Mouse (Mus musculus) frontal cortex, adult 2 months (tissue): Measurements from ENCODE around the gene Prkrip1. TPM values are rescaled to one million over a fixed set of nuclear protein-coding genes. Genes with fewer than 3 reads are reported as not detected.
"Not testable (repeated sequence)": the region's sequence is repeated elsewhere in the genome, so short reads cannot be mapped to it uniquely, and the experiment has no call there.

Experiments used
- DNase-seq, 2 experiments: peaks; one replicate each; pipeline ENCODE4 v3.0.0; 2022; ENCODE audit warnings: low spot score in 1 of 2; ENCODE audit errors: extremely low spot score in 1 of 2
- polyA plus RNA-seq: library from polyadenylated mRNA; depleted of rRNA; stranded (reverse); fragments of >200 nt; gene quantifications from 2 replicates; pipeline ENCODE4 v1.2.3, GENCODE M21; 2012

Prkrip1 gene
- polyA plus RNA-seq, 1 experiment = 38.4 TPM

- no peak for DNase-seq
Observed at GRCm38 (mm10) chr5:136167296-136167695, 31.5 kb downstream of the Prkrip1 start.

GRCm38 (mm10) chr5:136165246-136165645 lies 33.5 kb downstream of the Prkrip1 start:
- no peak for DNase-seq

DNA sequence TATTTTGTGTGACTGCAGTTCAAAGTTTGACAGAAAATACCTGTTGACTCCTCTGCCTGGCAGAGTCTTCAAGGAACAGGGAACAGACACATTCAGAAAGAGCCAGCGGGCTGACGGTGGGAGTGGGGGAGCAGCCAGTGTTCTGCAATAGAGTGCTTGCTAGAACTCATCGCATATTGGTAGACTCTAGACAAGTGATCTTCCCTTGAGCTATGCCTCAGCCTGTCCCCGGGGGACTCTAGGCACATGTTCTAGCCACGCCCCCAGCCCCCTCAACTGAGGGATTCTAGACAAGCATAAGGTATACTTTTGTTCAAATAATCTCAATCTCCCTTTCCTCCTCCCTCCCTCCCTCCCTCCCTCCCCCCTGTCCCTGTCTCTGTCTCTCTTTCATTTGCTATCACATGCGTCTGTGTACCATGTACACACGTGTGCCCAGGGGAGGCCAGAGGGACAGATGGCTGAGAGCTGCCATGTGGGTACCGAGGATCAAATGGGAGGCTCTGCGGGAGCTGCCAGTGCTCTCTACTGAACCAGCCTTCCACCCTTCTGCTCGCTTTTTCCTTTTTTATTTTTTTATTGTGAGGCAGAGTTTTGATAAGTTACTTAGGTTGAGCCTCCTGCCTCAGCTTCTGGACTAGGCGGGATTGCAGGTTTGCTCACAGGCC lies 34.8 kb downstream of the Prkrip1 start:
- no peak for DNase-seq

DNA sequence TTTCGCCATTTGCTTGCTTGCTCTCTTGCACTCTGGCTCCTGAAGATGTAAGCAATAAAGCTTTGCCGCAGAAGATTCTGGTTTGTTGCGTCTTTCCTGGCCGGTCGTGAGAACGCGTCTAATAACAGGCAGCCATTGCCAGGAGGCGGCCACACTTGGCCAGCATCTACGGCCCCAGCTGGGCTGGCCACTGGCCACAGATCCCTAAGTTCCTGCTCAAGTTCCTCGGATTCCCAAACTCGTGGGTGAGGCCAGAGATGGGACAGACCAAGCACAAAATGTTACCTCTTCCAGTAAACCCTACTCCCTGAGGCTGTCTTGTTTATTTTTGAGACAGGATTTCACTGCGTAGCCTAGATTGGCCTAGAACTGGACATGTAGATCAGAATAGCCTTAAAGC lies 38.7 kb downstream of the Prkrip1 start:
- DNase-seq = not testable (repeated sequence)

DNA sequence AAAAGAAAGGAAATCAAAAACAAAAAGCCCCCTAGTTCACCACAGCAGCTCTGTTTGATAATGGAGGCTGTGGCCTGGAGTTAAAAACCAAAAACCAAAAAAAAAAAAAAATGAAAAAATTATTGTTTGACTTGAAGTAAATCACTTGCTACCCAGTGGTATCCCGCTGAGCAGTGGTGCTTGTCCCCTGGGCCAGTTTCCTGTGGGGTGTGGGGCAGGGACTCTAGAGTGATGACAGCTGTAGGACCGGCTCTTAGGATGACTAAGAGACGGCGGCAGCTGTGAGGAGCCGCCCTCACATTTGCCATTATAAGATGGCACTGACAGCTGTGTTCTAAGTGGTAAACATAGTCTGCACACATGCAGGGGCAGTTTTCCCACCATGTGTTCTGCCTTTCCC lies 43.4 kb downstream of the Prkrip1 start:
- no peak for DNase-seq

- DNase-seq = no peak
Observed at GRCm38 (mm10) chr5:136152365-136152764, 46.4 kb downstream of the Prkrip1 start.

DNA sequence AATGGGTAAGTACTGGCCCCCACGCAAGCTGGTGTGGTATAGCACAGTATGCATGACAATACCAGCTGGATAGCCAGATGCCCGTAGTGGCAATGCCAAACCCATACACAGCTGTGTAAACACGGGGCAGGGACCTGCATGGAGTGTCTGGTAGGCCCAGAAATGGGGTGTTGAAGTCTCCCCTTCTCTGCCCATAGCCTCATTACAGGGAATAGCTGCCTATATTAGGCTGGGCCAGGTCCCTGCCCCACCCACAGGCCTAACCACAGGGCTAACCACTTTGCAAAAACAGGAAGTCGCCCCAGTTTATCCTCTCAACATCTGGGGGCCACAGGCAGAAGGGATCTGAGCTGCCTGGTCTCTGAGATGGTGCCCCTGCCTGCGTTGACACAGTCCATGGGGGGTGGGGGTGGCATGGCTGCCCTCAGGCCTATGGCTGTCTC lies 49.6 kb downstream of the Prkrip1 start:
- DNase-seq = not testable (repeated sequence)

DNA sequence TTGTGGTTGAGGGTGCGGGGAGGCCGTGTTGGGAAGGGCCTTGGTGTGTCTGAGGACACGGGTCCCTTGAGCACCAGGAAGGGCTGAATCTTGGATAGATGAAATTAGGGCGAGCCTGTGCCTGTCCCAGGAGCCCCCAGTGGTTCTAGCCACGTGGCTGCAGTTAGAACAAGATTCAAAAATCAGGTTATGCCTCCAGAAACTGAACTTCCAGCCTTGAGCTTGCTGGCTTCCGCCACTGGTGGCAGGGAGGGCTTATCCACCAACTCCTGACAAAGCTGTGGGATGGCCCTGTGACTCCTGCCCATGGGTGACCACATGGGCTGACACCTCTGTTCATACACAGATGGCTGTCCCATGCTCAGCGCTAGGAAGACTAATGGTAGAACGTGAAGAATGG lies 51.1 kb downstream of the Prkrip1 start:
- no peak for DNase-seq

DNA sequence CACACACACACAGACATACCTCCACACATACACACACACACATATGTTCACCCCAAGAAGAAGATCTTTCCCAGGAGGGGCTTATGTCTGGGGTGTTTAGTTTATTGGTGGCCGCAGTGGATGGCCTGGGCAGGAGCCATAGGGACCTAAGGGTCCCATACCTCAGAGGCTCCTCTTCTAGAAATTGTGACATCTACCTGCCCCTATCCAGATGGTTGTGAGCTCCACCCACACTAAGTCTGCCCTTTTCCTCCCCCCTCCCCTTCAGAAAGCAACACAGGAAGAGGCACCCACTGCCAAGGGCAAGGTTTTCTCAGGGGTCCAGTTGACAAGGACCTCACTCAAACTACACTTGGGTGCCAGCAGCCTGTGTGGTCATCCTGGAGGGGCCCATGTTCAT lies 51.8 kb downstream of the Prkrip1 start:
- no peak for DNase-seq

DNA sequence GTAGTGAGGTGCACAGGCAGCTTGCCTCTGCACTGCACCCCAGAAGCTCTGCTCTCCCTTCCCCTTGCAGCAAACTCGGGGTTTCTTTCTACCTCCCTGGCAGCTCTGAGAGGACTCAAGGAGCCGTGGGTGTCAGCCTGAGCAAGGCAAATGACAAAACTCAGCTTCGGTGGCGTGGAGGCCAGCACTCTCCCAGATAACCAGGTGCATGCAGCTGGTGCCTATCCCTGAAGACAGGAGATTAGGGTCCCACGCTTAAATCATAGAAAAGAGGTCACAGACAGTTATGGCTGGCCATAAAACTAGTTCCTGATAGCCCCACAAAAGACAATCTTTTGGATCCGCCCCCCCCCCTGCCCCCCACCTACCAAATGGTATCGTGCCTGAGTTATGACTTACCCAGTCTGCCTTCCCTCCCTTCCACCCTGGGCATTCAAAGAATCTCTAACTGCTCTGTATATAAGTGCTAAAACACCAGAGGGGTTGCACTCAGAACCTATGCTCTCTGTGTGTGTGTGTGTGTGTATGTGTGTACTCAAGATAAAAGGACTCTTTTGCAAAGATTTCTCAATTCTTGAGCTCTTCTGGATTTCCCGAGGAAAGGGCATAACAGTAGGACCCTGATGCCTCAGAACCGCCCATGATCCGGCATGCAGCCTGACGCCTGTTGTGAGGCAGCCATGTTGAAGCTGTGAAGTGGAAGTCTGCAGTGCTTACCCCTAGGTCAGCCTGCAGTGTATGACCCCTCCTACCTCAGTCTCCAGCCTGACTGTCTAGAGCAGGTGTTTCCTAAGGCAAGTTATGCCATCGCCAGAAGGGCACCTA lies 53.9 kb downstream of the Prkrip1 start:
- no peak for DNase-seq

DNA sequence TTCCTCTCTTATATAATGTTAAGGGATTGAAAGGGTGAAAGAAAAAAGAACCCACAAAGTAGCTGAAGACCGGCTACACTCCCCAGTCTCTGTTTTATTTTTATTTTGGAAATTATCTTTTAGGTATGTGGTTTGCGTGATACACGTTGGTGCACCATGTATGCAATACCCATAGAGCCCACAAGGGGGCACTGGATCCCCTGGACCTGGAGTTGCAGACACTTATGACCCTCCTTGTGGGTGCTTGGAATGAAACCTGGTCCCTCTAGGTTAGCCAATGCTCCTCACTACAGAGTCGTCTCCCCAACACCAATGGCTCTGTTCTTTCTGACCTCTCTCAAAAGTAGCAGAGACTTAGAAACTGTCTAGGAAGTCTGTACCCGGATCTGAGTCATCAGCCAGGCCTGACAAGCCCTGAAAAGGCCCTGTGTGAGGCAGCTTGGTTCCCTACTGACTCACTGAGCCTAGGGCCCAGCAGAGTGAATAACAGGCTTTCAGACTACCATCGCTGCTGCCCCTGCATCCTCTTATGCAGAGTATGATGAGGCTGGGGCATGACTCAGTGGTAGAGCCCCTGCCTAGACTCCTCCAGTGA lies 55.5 kb downstream of the Prkrip1 start:
- DNase-seq = no peak

DNA sequence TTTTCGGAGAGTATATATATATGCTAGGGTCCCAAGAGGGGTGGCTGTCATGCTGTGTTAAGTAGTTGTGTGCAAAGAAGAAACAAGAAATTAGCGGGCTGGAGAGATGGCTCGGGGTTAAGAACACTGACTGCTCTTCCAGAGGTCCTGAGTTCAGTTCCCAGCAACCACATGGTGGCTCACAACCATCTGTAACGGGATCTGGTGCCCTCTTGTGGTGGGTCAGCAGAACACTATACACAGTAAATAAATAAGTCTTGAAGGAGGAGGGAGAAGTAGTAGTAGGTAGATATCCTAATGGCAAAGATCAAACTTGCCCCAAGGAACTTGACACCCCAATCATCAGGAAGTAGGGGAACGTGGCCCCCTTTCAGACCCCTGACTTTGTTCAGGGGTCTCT lies 56.0 kb downstream of the Prkrip1 start:
- DNase-seq = no peak

- DNase-seq = peak in 1 of 2 experiments; percentile 24
Observed at GRCm38 (mm10) chr5:136140057-136140482, 58.7 kb downstream of the Prkrip1 start.

DNA sequence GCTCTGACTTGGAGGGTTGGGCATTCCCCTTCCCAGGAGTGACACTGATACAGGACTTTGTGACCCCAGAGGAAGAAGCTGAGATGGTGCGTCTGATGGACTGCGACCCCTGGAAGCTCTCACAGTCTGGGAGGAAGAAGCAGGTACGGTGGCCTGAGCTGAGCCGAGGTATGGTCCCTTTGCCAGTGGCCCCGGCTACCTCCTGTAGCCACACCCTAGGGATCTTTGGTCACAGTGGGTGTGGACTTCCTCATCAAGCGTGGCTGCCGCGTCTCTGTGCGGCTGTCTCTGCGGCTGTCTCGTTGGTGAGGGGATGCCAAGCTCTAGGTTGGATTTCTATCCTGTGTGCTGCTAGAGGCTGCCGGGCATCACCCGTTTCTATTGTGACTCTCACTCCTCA lies 59.4 kb downstream of the Prkrip1 start:
- DNase-seq = no peak

DNA sequence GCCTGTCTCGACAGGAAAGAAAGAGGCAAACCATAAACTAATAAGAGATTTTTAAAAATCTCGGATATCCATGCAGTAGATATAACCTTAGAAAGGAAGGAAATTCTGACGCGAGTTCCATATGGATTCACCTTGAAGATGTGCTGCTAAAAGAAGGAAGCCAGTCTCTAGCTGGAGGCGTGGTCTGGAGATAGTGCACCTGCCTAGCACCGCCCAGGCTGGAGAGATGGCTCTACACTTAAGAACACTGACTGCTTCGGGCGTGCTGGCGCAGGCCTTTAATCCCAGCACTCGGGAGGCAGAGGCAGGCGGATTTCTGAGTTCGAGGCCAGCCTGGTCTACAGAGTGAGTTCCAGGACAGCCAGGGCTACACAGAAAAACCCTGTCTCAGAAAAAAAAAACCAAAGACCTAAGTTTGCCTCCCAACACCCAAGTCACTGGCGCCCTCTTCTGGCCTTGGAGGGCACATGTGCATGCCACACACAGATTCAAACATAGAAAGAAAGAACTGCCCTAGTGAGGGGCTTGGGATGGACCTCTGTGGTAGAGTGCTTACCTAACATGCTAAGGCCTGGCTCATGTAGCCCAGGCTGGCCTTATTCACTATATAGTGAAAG lies 61.0 kb downstream of the Prkrip1 start:
- DNase-seq = peak in 1 of 2 experiments; percentile 45

- DNase-seq = no peak
Observed at GRCm38 (mm10) chr5:136136292-136136990, 62.3 kb downstream of the Prkrip1 start.

DNA sequence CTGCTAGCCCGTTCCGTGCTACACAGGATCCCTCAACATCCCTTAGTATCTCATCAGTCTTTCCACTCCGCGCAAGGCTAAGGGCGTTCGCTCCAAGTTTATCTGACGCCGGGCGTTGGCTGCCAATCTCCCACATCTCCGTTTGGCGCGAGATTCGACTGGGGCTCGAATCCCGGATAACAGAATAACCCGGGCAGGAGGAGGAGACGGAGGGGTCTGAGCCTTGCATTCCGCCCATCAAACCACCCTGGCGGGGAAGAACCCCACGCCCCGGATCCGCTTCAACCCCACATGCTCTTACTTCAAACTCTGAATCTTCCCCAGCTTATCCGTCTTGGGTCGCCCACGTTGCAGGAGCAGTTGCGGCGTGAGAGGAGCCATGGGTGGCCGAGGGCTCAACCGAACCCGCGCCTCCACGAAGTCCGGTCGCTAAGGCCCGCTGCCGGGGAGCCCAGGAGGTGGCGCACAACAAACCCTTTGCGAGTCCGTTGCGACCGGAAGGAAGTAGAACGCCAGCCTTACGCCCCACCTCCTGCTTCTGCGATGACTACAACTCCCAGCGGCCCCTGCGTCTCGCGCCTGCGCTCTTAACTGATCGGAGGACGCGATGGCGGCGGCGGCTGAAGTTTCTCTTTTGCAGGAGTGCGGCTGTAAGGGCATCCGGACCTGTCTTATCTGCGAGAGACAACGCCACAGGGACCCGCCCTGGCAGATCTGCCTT lies 63.0 kb downstream of the Prkrip1 start, which contains the start of the genes Lrwd1 and Alkbh4:
Gene Lrwd1, minus strand, starts transcription at position 504 of the 721 bp plus-strand sequence.
Gene Alkbh4, plus strand, starts transcription at position 576 of the 721 bp plus-strand sequence.
- peak; percentile 90 to 98 for DNase-seq
